Mouse (Mus musculus): ENCODE data around the gene Rcn2. TPM values are rescaled to one million over a fixed set of nuclear protein-coding genes. Genes with fewer than 3 reads are reported as not detected.

Gene Rcn2
- total RNA-seq, 1 experiment: 77.1 TPM

DNA sequence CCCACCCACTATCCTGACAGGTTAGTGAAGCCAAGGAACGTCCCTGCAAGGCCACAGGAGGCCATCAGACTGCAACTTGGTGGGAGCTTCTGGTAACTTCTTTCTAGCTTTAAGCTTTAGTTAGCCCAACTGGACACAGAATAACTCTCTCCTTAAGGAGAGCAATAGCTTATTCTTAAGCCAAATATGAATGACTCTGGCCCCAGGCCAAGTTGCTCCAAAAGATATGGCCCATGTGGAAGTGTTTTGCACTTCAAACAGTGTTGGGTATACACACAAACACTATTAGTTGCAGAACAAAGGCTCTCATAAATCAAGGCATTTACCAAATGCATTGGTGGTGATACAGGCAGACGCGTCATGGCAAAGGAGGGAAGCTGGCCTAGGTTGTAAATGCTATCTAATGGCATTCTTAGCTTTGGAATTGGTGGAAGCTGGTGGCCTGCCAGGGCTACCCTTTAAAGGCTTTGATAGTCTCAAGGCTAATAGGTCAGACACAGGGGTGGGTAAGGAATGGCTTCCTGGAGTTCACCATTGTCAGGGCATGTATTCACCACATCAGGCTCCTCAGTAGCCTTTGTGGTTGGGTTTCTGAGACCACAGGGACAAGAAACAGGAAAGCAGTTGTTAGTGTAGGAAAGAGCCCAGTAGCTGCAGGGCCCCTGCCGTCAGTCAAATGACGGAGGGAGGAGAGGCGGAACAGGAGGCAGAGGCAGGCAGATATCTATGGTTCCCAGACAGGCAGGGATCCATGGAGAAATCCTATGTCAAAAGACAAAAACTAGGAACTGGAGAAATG lies 64.8 kb downstream of the Rcn2 start:
- Histone ChIP-seq H3K4me3 (ENCODE audit: insufficient read depth in 1 of 2, low read depth in 1 of 2, low read length in 2 of 2, poor library complexity in 1 of 2, severe bottlenecking in 1 of 2) (no peak overlapping the region), H3K9ac (ENCODE audit: insufficient read depth, low read depth, low read length, poor library complexity, severe bottlenecking) (no peak overlapping the region), H3K9me3 (ENCODE audit: control insufficient read depth, insufficient read depth, low read depth, low read length) (no peaks in the 10 kb centered on the region), H3K27ac (ENCODE audit: insufficient read depth, low read depth, low read length, poor library complexity, severe bottlenecking) (no peak overlapping the region), H3K4me1 (ENCODE audit: control insufficient read depth in 2 of 2, insufficient read depth in 2 of 2, low read length in 2 of 2, poor library complexity in 1 of 2) (peaks cover 2 to 11% of the 10 kb centered on the region in 2 experiments; a peak in 3 of 4 replicates), H3K36me3 (ENCODE audit: control insufficient read depth, insufficient read depth, low read length, poor library complexity, severe bottlenecking) (no peaks in the 10 kb centered on the region)
- in situ Hi-C loops (cut with MboI; ENCODE audit: low sequenced_read_pairs in 2 of 2, unreplicated experiment in 2 of 2): no loop called here
- TF ChIP-seq HCFC1 (IDR thresholded peaks at IDR 0.05; ENCODE audit: borderline replicate concordance, insufficient read depth, low read length) (no peak), ZNF384 (IDR thresholded peaks at IDR 0.05; ENCODE audit: low read depth, low read length) (no peak), MAFK (IDR thresholded peaks at IDR 0.05; ENCODE audit: insufficient read depth, low read depth, low read length) (no peak), ZC3H11A (IDR thresholded peaks at IDR 0.05; ENCODE audit: borderline replicate concordance, low read depth, low read length) (no peak), CHD2 (IDR thresholded peaks at IDR 0.05; ENCODE audit: low read depth, low read length) (no peak)
- no peak for DNase-seq (ENCODE audit: low read depth, low spot score)

DNA sequence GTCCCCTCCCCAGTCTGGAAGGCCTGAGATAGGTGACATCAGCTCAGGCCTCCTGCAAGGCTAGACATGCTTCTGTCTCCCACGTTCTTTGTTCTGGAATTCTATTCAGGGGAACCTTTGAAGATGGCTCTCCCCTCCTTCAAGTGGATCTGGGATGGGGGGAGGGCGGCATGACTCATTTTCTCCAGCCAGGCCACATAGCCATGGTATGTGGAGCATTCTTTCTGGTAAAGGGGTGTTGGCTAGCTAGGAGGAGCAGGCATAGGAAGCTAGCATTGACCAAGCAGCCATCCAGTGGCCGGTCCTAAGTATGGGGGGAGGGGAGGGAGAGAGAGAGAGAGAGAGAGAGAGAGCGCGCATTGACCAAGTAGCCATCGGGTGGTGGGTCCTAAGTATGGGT lies 65.9 kb downstream of the Rcn2 start:
- Histone ChIP-seq H3K27ac (ENCODE audit: insufficient read depth, low read depth, low read length, poor library complexity, severe bottlenecking) (no peak overlapping the region), H3K4me1 (ENCODE audit: control insufficient read depth in 2 of 2, insufficient read depth in 2 of 2, low read length in 2 of 2, poor library complexity in 1 of 2) (peaks cover 2 to 11% of the 10 kb centered on the region in 2 experiments; a peak in 3 of 4 replicates), H3K4me3 (ENCODE audit: insufficient read depth in 1 of 2, low read depth in 1 of 2, low read length in 2 of 2, poor library complexity in 1 of 2, severe bottlenecking in 1 of 2) (no peak overlapping the region), H3K9ac (ENCODE audit: insufficient read depth, low read depth, low read length, poor library complexity, severe bottlenecking) (no peak overlapping the region), H3K9me3 (ENCODE audit: control insufficient read depth, insufficient read depth, low read depth, low read length) (no peaks in the 10 kb centered on the region), H3K36me3 (ENCODE audit: control insufficient read depth, insufficient read depth, low read length, poor library complexity, severe bottlenecking) (no peaks in the 10 kb centered on the region)
- no peak for DNase-seq (ENCODE audit: low read depth, low spot score)
- in situ Hi-C loops (cut with MboI; ENCODE audit: low sequenced_read_pairs in 2 of 2, unreplicated experiment in 2 of 2): no loop called here
- TF ChIP-seq ZNF384 (IDR thresholded peaks at IDR 0.05; ENCODE audit: low read depth, low read length): no peak
- TF ChIP-seq ZC3H11A (IDR thresholded peaks at IDR 0.05; ENCODE audit: borderline replicate concordance, low read depth, low read length): no peak
- TF ChIP-seq MAFK (IDR thresholded peaks at IDR 0.05; ENCODE audit: insufficient read depth, low read depth, low read length): no peak
- no peak for TF ChIP-seq HCFC1 (IDR thresholded peaks at IDR 0.05; ENCODE audit: borderline replicate concordance, insufficient read depth, low read length)
- TF ChIP-seq CHD2 (IDR thresholded peaks at IDR 0.05; ENCODE audit: low read depth, low read length): 0 out of 2 replicates have a peak, but pooled peaks have one; percentile 10

DNA sequence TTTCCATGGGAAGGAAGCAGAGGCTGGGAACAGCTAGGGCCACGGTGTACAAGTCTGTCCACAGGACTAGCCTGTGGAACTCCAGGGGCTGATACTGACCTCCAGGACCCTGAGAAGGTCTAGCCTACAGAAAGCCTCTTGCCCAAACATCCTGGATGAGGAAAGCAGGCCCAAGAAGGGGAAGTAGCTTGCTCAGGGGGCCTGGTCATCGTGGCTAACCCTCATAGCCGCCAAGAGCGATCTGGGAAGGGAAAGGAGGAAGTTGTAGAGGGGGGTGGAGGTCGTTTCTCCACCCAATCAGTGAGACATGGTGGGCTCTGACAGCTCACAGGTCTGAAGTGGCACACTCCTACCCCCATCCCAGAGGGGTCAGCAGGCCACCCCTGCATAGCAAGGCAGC lies 66.5 kb downstream of the Rcn2 start:
- no peak overlapping the region for H3K27ac ChIP-seq (ENCODE audit: insufficient read depth, low read depth, low read length, poor library complexity, severe bottlenecking)
- TF ChIP-seq ZC3H11A (IDR thresholded peaks at IDR 0.05; ENCODE audit: borderline replicate concordance, low read depth, low read length): no peak
- in situ Hi-C loops (cut with MboI; ENCODE audit: low sequenced_read_pairs in 2 of 2, unreplicated experiment in 2 of 2): no loop called here

More for the DNA sequence above, 66.5 kb downstream of the Rcn2 start:
- DNase-seq (ENCODE audit: low read depth, low spot score): no peak
- H3K4me3 ChIP-seq (ENCODE audit: insufficient read depth in 1 of 2, low read depth in 1 of 2, low read length in 2 of 2, poor library complexity in 1 of 2, severe bottlenecking in 1 of 2): no peak overlapping the region
- peaks cover 2 to 10% of the 10 kb centered on the region in 2 experiments; a peak in 3 of 4 replicates for H3K4me1 ChIP-seq (ENCODE audit: control insufficient read depth in 2 of 2, insufficient read depth in 2 of 2, low read length in 2 of 2, poor library complexity in 1 of 2)
- H3K9me3 ChIP-seq (ENCODE audit: control insufficient read depth, insufficient read depth, low read depth, low read length): no peaks in the 10 kb centered on the region
- no peaks in the 10 kb centered on the region for H3K36me3 ChIP-seq (ENCODE audit: control insufficient read depth, insufficient read depth, low read length, poor library complexity, severe bottlenecking)
- no peak overlapping the region for H3K9ac ChIP-seq (ENCODE audit: insufficient read depth, low read depth, low read length, poor library complexity, severe bottlenecking)

Other genes with a start within 250 kb of the Rcn2 start
- 6.6 and 7.2 TPM in 2 replicates for gene Scaper, start 103.7 kb upstream of the Rcn2 start, total RNA-seq (2012; rRNA removed)
- not detected in 2 replicates for gene 4930563M21Rik, start 31.3 kb upstream of the Rcn2 start, total RNA-seq (2012; rRNA removed)
- gene Pstpip1, start 48.1 kb downstream of the Rcn2 start, total RNA-seq (2012; rRNA removed): 10.4 and 10.5 TPM in 2 replicates
- 158 and 228 TPM in 2 replicates for gene Tspan3, start 123.6 kb downstream of the Rcn2 start, total RNA-seq (2012; rRNA removed)

All from ES-E14 (cell line).